Mouse (Mus musculus): ENCODE results near the gene Asic4. TPM values are rescaled to one million over a fixed set of nuclear protein-coding genes. Genes with fewer than 3 reads are reported as not detected.

Asic4 gene
- polyA plus RNA-seq, 1 experiment from 2014 or later, result 0.06 TPM

DNA sequence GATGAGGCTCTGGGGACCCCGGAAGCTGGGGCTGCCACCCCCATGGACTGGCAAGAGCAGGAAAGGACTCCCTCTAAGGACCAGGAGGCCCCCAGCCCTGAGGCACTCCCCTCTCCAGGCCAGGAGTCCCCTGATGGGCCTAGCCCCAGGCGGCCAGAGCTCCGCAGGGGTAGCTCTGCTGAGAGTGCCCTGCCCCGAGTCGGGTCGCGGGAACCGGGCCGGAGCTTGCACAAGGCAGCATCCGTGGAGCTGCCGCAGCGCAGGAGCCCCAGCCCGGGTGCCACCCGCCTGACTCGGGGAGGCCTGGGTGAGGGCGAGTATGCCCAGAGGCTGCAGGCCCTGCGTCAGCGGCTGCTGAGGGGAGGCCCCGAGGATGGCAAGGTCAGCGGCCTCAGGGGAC is 28.4 kb upstream of the Asic4 start:
- H3K4me3 ChIP-seq (ENCODE audit: low read depth, low read length), result no peak overlapping the region
- 16% methylated on average over 20 of the region's 20 CpGs for WGBS (ENCODE audit: insufficient replicate concordance)
- no peak overlapping the region for H3K4me2 ChIP-seq (ENCODE audit: low read depth, low read length)

GRCm38 (mm10) chr1:75422216-75422822 is 27.9 kb upstream of the Asic4 start:
- 3% methylated on average over 32 of the region's 32 CpGs for WGBS (ENCODE audit: insufficient replicate concordance)
- H3K4me3 ChIP-seq (ENCODE audit: low read depth, low read length), result peak overlapping the region; percentile 27
- peak overlapping the region; percentile 55 for H3K4me2 ChIP-seq (ENCODE audit: low read depth, low read length)
- H3K36me3 ChIP-seq (ENCODE audit: control insufficient read depth, insufficient read depth), result no peaks in the 10 kb centered on the region
- H3K9ac ChIP-seq (ENCODE audit: low read depth, low read length), result no peak overlapping the region
- H3K27ac ChIP-seq (ENCODE audit: low read length), result no peak overlapping the region
- ATAC-seq (ENCODE audit: low read depth), result no peak
- H3K27me3 ChIP-seq (ENCODE audit: control insufficient read depth, insufficient read depth, low read depth, low read length), result peaks cover 51% of the 10 kb centered on the region
- H3K4me1 ChIP-seq (ENCODE audit: control insufficient read depth, low read depth, low read length), result no peaks in the 10 kb centered on the region; the same call in none of the 2 replicates
- H3K9me3 ChIP-seq (replicated peaks; ENCODE audit: control insufficient read depth, low read length), result no peaks in the 10 kb centered on the region

More for the DNA sequence above, 28.4 kb upstream of the Asic4 start:
- H3K9me3 ChIP-seq (replicated peaks; ENCODE audit: control insufficient read depth, low read length), result no peaks in the 10 kb centered on the region
- no peaks in the 10 kb centered on the region for H3K36me3 ChIP-seq (ENCODE audit: control insufficient read depth, insufficient read depth)
- no peak overlapping the region for H3K27ac ChIP-seq (ENCODE audit: low read length)
- no peak for ATAC-seq (ENCODE audit: low read depth)
- no peaks in the 10 kb centered on the region; the same call in none of the 2 replicates for H3K4me1 ChIP-seq (ENCODE audit: control insufficient read depth, low read depth, low read length)
- H3K9ac ChIP-seq (ENCODE audit: low read depth, low read length), result no peak overlapping the region
- H3K27me3 ChIP-seq (ENCODE audit: control insufficient read depth, insufficient read depth, low read depth, low read length), result peaks cover 51% of the 10 kb centered on the region

GRCm38 (mm10) chr1:75422823-75423471 is 27.3 kb upstream of the Asic4 start:
- H3K27me3 ChIP-seq (ENCODE audit: control insufficient read depth, insufficient read depth, low read depth, low read length), result peaks cover 51% of the 10 kb centered on the region

DNA sequence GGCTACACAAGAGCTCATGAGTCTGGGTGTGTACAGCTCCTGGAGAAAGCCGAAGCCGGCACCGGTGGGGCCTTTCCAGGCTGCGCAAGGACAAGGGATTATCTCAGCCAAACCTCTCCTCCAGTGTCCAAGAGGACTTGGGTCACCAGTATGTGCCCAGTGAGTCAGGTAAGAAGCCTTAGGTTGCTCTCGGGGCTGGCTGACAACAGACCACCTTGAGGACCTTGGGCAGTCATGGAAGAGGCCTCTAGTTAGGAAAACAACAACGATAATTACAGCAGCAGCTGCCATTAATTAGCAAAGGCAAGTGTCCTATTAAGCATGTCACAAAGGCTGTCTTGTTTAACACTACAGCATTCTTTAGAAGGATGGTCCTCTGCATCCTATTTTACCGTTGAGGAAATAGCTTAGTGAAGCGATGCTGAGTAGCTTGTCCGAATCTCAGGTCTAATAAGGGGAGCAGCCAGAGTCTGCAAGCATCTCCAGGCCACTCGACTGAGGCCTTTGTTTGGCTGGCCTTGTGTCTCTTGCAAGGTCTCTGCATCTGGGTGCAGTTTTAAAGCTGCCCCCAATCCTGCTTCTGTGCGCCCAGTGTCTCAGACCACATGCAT is 26.4 kb upstream of the Asic4 start:
- H3K27me3 ChIP-seq (ENCODE audit: control insufficient read depth, insufficient read depth, low read depth, low read length), result peaks cover 51% of the 10 kb centered on the region
- H3K4me3 ChIP-seq (ENCODE audit: low read depth, low read length), result no peak overlapping the region
- no peak overlapping the region for H3K27ac ChIP-seq (ENCODE audit: low read length)
- no peaks in the 10 kb centered on the region; the same call in none of the 2 replicates for H3K4me1 ChIP-seq (ENCODE audit: control insufficient read depth, low read depth, low read length)
- ATAC-seq (ENCODE audit: low read depth), result no peak
- no peak overlapping the region for H3K4me2 ChIP-seq (ENCODE audit: low read depth, low read length)
- no peaks in the 10 kb centered on the region for H3K36me3 ChIP-seq (ENCODE audit: control insufficient read depth, insufficient read depth)
- no peak overlapping the region for H3K9ac ChIP-seq (ENCODE audit: low read depth, low read length)
- H3K9me3 ChIP-seq (replicated peaks; ENCODE audit: control insufficient read depth, low read length), result no peaks in the 10 kb centered on the region
- WGBS (ENCODE audit: insufficient replicate concordance), result 58% methylated on average over 11 of the region's 11 CpGs

More at GRCm38 (mm10) chr1:75422823-75423471, 27.3 kb upstream of the Asic4 start:
- no peak overlapping the region for H3K9ac ChIP-seq (ENCODE audit: low read depth, low read length)
- H3K27ac ChIP-seq (ENCODE audit: low read length), result no peak overlapping the region
- no peaks in the 10 kb centered on the region for H3K36me3 ChIP-seq (ENCODE audit: control insufficient read depth, insufficient read depth)
- peak; percentile 37; the same call in 1 of the 2 replicates for ATAC-seq (ENCODE audit: low read depth)
- H3K4me3 ChIP-seq (ENCODE audit: low read depth, low read length), result peak overlapping the region; percentile 27
- no peaks in the 10 kb centered on the region for H3K9me3 ChIP-seq (replicated peaks; ENCODE audit: control insufficient read depth, low read length)
- H3K4me2 ChIP-seq (ENCODE audit: low read depth, low read length), result peak overlapping the region; percentile 55
- no peaks in the 10 kb centered on the region; the same call in none of the 2 replicates for H3K4me1 ChIP-seq (ENCODE audit: control insufficient read depth, low read depth, low read length)
- 1% methylated on average over 71 of the region's 71 CpGs for WGBS (ENCODE audit: insufficient replicate concordance)

DNA sequence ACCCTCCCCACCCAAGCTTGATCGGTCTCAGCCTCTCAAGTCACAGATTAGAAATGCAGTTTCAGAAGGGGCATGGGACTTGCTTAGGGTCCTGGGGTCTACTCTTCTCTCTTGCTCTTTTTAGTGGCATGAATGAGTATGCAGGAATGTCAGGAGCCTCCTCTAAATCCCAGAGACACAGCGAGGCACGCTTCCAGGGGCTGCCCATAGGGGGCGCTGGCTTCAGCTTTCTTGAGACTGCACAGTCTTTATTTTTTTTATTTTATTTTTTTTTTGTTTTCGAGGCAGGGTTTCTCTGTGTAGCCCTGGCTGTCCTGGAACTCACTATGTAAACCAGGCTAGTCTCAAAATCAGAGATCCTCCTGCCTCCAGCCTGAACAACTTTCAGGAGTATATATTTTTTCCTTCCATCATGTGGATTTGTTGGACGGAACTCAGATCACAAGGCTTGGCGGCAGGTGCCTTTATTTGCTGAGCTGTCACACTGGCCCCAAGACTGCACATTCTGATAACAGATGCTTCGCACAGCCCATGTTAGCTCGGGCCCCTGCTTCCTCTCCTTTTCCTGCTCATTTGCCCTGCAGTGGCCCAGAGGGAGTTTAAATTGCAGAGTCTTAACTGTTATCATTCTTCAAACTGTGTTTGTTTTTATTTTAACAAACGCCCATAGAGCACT is 24.3 kb upstream of the Asic4 start:
- no peak overlapping the region for H3K27ac ChIP-seq (ENCODE audit: low read length)
- no peak overlapping the region for H3K4me3 ChIP-seq (ENCODE audit: low read depth, low read length)
- H3K36me3 ChIP-seq (ENCODE audit: control insufficient read depth, insufficient read depth), result no peaks in the 10 kb centered on the region
- H3K4me2 ChIP-seq (ENCODE audit: low read depth, low read length), result no peak overlapping the region
- no peak for ATAC-seq (ENCODE audit: low read depth)
- 13% methylated on average over 10 of the region's 10 CpGs for WGBS (ENCODE audit: insufficient replicate concordance)
- H3K4me1 ChIP-seq (ENCODE audit: control insufficient read depth, low read depth, low read length), result no peaks in the 10 kb centered on the region; the same call in none of the 2 replicates
- no peaks in the 10 kb centered on the region for H3K9me3 ChIP-seq (replicated peaks; ENCODE audit: control insufficient read depth, low read length)
- H3K9ac ChIP-seq (ENCODE audit: low read depth, low read length), result no peak overlapping the region
- peaks cover 48% of the 10 kb centered on the region for H3K27me3 ChIP-seq (ENCODE audit: control insufficient read depth, insufficient read depth, low read depth, low read length)

DNA sequence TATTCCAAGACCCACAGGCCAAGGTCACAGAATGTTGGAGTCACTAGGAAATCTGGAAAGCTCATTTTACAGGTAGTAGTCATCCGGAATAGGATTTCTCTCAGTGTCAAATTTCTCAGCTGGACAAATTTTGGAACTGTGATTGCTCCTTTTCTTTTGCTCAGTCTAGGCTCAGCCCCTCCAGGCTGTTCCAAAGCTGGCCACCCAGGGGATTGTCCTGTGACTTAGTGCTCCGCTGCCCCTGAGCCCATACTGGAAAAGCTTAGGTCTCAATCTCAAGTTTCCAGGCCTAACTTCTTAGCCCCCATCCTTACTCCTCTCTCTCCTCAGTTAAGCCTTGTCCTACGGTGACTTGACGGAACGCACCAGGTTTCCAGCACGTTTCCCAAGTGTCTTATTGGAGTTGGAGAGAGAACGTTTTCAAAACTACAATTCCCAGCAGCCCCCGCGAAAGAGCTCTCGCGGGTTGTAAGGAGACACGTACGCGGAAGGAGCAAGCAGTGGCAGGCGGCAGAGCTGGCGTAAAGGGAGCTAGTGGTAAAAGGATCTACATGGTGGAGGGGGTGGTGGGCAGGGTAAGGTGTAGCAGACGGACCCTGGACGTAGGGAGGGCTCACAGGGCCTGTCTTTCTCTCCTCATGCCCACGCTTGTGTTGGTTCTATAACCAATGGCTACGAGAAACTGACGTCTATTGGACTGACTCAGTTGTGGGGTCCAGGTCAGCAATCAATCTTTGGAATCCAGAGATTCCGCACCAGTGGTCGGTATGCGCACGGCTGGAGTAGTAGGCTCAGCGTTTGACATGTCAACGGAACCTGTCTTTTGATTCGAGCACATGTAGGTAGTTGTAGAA is 14.5 kb upstream of the Asic4 start, which contains the start of gene Gmppa:
Gmppa (plus strand) TSS at position 456 of the 854 bp plus-strand sequence.
- Histone ChIP-seq H3K36me3 (ENCODE audit: control insufficient read depth, insufficient read depth) (no peaks in the 10 kb centered on the region; the same call in 1 of the 2 replicates), H3K27me3 (ENCODE audit: control insufficient read depth, insufficient read depth, low read depth, low read length) (peaks cover 8% of the 10 kb centered on the region; the same call in 1 of the 2 replicates), H3K9ac (ENCODE audit: low read depth, low read length) (peak within 1 kb of the TSS; percentile 77), H3K4me3 (ENCODE audit: low read depth, low read length) (peak within 1 kb of the TSS; percentile 73), H3K4me2 (ENCODE audit: low read depth, low read length) (peak within 1 kb of the TSS; percentile 73), H3K9me3 (replicated peaks; ENCODE audit: control insufficient read depth, low read length) (no peaks in the 10 kb centered on the region), H3K4me1 (ENCODE audit: control insufficient read depth, low read depth, low read length) (peaks cover 13% of the 10 kb centered on the region), H3K27ac (ENCODE audit: low read length) (no peak within 1 kb of the TSS)
- 6% methylated on average over 28 of the region's 28 CpGs for WGBS (ENCODE audit: insufficient replicate concordance)
- peak; percentile 79 for ATAC-seq (ENCODE audit: low read depth)

GRCm38 (mm10) chr1:75438782-75439181 is 11.5 kb upstream of the Asic4 start:
- H3K4me1 ChIP-seq (ENCODE audit: control insufficient read depth, low read depth, low read length), result peaks cover 13% of the 10 kb centered on the region
- ATAC-seq (ENCODE audit: low read depth), result no peak
- no peak overlapping the region for H3K9ac ChIP-seq (ENCODE audit: low read depth, low read length)
- no peaks in the 10 kb centered on the region for H3K9me3 ChIP-seq (replicated peaks; ENCODE audit: control insufficient read depth, low read length)
- H3K27ac ChIP-seq (ENCODE audit: low read length), result no peak overlapping the region
- H3K4me3 ChIP-seq (ENCODE audit: low read depth, low read length), result no peak overlapping the region
- no peak overlapping the region for H3K4me2 ChIP-seq (ENCODE audit: low read depth, low read length)
- no peaks in the 10 kb centered on the region for H3K27me3 ChIP-seq (ENCODE audit: control insufficient read depth, insufficient read depth, low read depth, low read length)
- H3K36me3 ChIP-seq (ENCODE audit: control insufficient read depth, insufficient read depth), result no peaks in the 10 kb centered on the region; the same call in 1 of the 2 replicates
- 80% methylated on average over 8 of the region's 9 CpGs for WGBS (ENCODE audit: insufficient replicate concordance)

GRCm38 (mm10) chr1:75440661-75441060 is 9.6 kb upstream of the Asic4 start:
- H3K36me3 ChIP-seq (ENCODE audit: control insufficient read depth, insufficient read depth), result no peaks in the 10 kb centered on the region; the same call in 1 of the 2 replicates
- H3K9me3 ChIP-seq (replicated peaks; ENCODE audit: control insufficient read depth, low read length), result no peaks in the 10 kb centered on the region
- no peaks in the 10 kb centered on the region for H3K27me3 ChIP-seq (ENCODE audit: control insufficient read depth, insufficient read depth, low read depth, low read length)
- WGBS (ENCODE audit: insufficient replicate concordance), result 84% methylated on average over 7 of the region's 7 CpGs
- H3K9ac ChIP-seq (ENCODE audit: low read depth, low read length), result no peak overlapping the region
- no peak overlapping the region for H3K27ac ChIP-seq (ENCODE audit: low read length)
- H3K4me1 ChIP-seq (ENCODE audit: control insufficient read depth, low read depth, low read length), result peaks cover 22% of the 10 kb centered on the region
- H3K4me3 ChIP-seq (ENCODE audit: low read depth, low read length), result no peak overlapping the region
- H3K4me2 ChIP-seq (ENCODE audit: low read depth, low read length), result no peak overlapping the region
- ATAC-seq (ENCODE audit: low read depth), result no peak
